Mouse (Mus musculus): ENCODE results near the gene Abr.

Abr gene

GRCm38 (mm10) chr11:76399587-76400330, 222.4 kb downstream of the Abr start:
- peak; percentile 40 for DNase-seq

- peak; percentile 96 for DNase-seq
Observed at GRCm38 (mm10) chr11:76398798-76399586, 223.1 kb downstream of the Abr start, which contains the start of gene Nxn. Gene Nxn (minus strand): TSS chr11:76399140.

- DNase-seq, result no peak
Observed at GRCm38 (mm10) chr11:76398312-76398797, 223.8 kb downstream of the Abr start.

- DNase-seq, result peak; percentile 5
Observed at GRCm38 (mm10) chr11:76397650-76398311, 224.3 kb downstream of the Abr start.

GRCm38 (mm10) chr11:76392996-76393395, 229.1 kb downstream of the Abr start:
- DNase-seq, result no peak

GRCm38 (mm10) chr11:76392532-76392931, 229.6 kb downstream of the Abr start:
- DNase-seq, result no peak

- no peak for DNase-seq
Observed at GRCm38 (mm10) chr11:76388711-76389110, 233.4 kb downstream of the Abr start.

GRCm38 (mm10) chr11:76387097-76387496, 235.0 kb downstream of the Abr start:
- no peak for DNase-seq

- DNase-seq, result no peak
Observed at GRCm38 (mm10) chr11:76385746-76386145, 236.4 kb downstream of the Abr start.

GRCm38 (mm10) chr11:76385017-76385416, 237.1 kb downstream of the Abr start:
- DNase-seq, result no peak

- no peak for DNase-seq
Observed at GRCm38 (mm10) chr11:76384307-76384706, 237.8 kb downstream of the Abr start.

- no peak for DNase-seq
Observed at GRCm38 (mm10) chr11:76382711-76383324, 239.3 kb downstream of the Abr start.

- DNase-seq, result no peak
Observed at GRCm38 (mm10) chr11:76381201-76381885, 240.8 kb downstream of the Abr start.

- DNase-seq, result no peak
Observed at GRCm38 (mm10) chr11:76379921-76380544, 242.1 kb downstream of the Abr start.

- DNase-seq, result no peak
Observed at GRCm38 (mm10) chr11:76376425-76376824, 245.7 kb downstream of the Abr start.

GRCm38 (mm10) chr11:76374491-76375185, 247.5 kb downstream of the Abr start:
- no peak for DNase-seq

GRCm38 (mm10) chr11:76372534-76372933, 249.6 kb downstream of the Abr start:
- DNase-seq, result no peak

- DNase-seq, result no peak
Observed at GRCm38 (mm10) chr11:76372120-76372519, 250.0 kb downstream of the Abr start.

- DNase-seq, result no peak
Observed at GRCm38 (mm10) chr11:76370491-76370890, 251.6 kb downstream of the Abr start.
